In genomic region chr4:133012776-133013265, GRCm38 (mm10) we compare ENCODE assay signal across 8 mouse cellular contexts. TPM values are rescaled to one million over a fixed set of nuclear protein-coding genes. Genes with fewer than 3 reads are reported as not detected.
A peak's percentile ranks its signal among the peaks of the same experiment; 100 is the strongest.
DNase-seq lines count a peak whose midpoint lies in the region; ATAC-seq and TF ChIP-seq lines count a peak whose summit lies in the region.

No protein-coding gene starts in this region.

- no peak for TF ChIP-seq CTCF in lung, adult 2 months (IDR thresholded peaks at IDR 0.05; ENCODE audit: insufficient read depth, low read length)
- TF ChIP-seq CTCF in hindbrain, postnatal 0 days (IDR thresholded peaks at IDR 0.05; ENCODE audit: low read depth): no peak

- under 1% methylated on average over 17 of the region's 17 CpGs for WGBS in lung, adult 2 months
- 0% methylated on average over 16 of the region's 17 CpGs for WGBS in forebrain, embryonic 13.5 days
- WGBS in hindbrain, postnatal 0 days: under 1% methylated on average over 15 of the region's 17 CpGs
- WGBS in liver, embryonic 16.5 days (ENCODE audit: insufficient replicate concordance): 2% methylated on average over 15 of the region's 17 CpGs
- under 1% methylated on average over 17 of the region's 17 CpGs for WGBS in stomach, embryonic 16.5 days

- no peak for TF ChIP-seq POLR2A in lung, adult 2 months (IDR thresholded peaks at IDR 0.05; ENCODE audit: borderline replicate concordance, extremely low read depth, low read depth, low read length)

- peak overlapping the region; percentile 73 for H3K4me3 ChIP-seq in lung, adult 2 months (replicated peaks; ENCODE audit: extremely low read depth, low read depth, low read length)
- H3K4me3 ChIP-seq in forebrain, embryonic 13.5 days: peak overlapping the region; percentile 88
- H3K4me3 ChIP-seq in hindbrain, postnatal 0 days (ENCODE audit: low read length): peak overlapping the region; percentile 93
- peak overlapping the region; percentile 76 for H3K4me3 ChIP-seq in liver, embryonic 16.5 days (ENCODE audit: low read depth, low read length)
- peak overlapping the region; percentile 96 for H3K4me3 ChIP-seq in stomach, embryonic 16.5 days (replicated peaks; ENCODE audit: low read length)

- H3K4me2 ChIP-seq in forebrain, embryonic 13.5 days: peak overlapping the region; percentile 94
- peak overlapping the region; percentile 98 for H3K4me2 ChIP-seq in hindbrain, postnatal 0 days (ENCODE audit: low read depth, low read length)
- H3K4me2 ChIP-seq in liver, embryonic 16.5 days (ENCODE audit: low read depth, low read length): peak overlapping the region; percentile 85
- peak overlapping the region; percentile 92 for H3K4me2 ChIP-seq in stomach, embryonic 16.5 days (ENCODE audit: low read depth, low read length)

- peak overlapping the region; percentile 97 for H3K27ac ChIP-seq in forebrain, embryonic 13.5 days
- peak overlapping the region; percentile 97 for H3K27ac ChIP-seq in hindbrain, postnatal 0 days
- H3K27ac ChIP-seq in liver, embryonic 16.5 days (ENCODE audit: low read length): peak overlapping the region; percentile 39; the same call in 1 of the 2 replicates
- peak overlapping the region; percentile 96 for H3K27ac ChIP-seq in stomach, embryonic 16.5 days (ENCODE audit: low read length)

- peaks cover 20% of the 10 kb centered on the region for H3K27me3 ChIP-seq in forebrain, embryonic 13.5 days
- H3K27me3 ChIP-seq in hindbrain, postnatal 0 days (ENCODE audit: insufficient read depth, low read length): 0 out of 2 replicates have a peak, but pooled peaks cover 5% of the 10 kb centered on the region
- H3K27me3 ChIP-seq in liver, embryonic 16.5 days (ENCODE audit: control insufficient read depth, insufficient read depth, low read depth, low read length): peaks cover 44% of the 10 kb centered on the region
- 0 out of 2 replicates have a peak, but pooled peaks cover 3% of the 10 kb centered on the region for H3K27me3 ChIP-seq in stomach, embryonic 16.5 days (ENCODE audit: control insufficient read depth, insufficient read depth, low read length)

- H3K9me3 ChIP-seq in forebrain, embryonic 13.5 days (replicated peaks): no peaks in the 10 kb centered on the region
- no peaks in the 10 kb centered on the region for H3K9me3 ChIP-seq in hindbrain, postnatal 0 days (ENCODE audit: low read length)
- H3K9me3 ChIP-seq in liver, embryonic 16.5 days (replicated peaks; ENCODE audit: control insufficient read depth, low read length): no peaks in the 10 kb centered on the region
- no peaks in the 10 kb centered on the region for H3K9me3 ChIP-seq in stomach, embryonic 16.5 days (replicated peaks; ENCODE audit: control insufficient read depth, low read length)

- peaks cover 27% of the 10 kb centered on the region for H3K4me1 ChIP-seq in lung, adult 2 months (ENCODE audit: control insufficient read depth, insufficient read depth, low read length)
- peaks cover 65% of the 10 kb centered on the region for H3K4me1 ChIP-seq in forebrain, embryonic 13.5 days
- H3K4me1 ChIP-seq in hindbrain, postnatal 0 days (ENCODE audit: insufficient read depth, low read length): peaks cover 33% of the 10 kb centered on the region
- peaks cover 45% of the 10 kb centered on the region for H3K4me1 ChIP-seq in liver, embryonic 16.5 days (ENCODE audit: control insufficient read depth, low read depth, low read length)
- peaks cover 48% of the 10 kb centered on the region for H3K4me1 ChIP-seq in stomach, embryonic 16.5 days (ENCODE audit: control insufficient read depth, insufficient read depth, low read length)

- H3K9ac ChIP-seq in forebrain, embryonic 13.5 days: peak overlapping the region; percentile 99
- peak overlapping the region; percentile 97 for H3K9ac ChIP-seq in hindbrain, postnatal 0 days (replicated peaks; ENCODE audit: low read length)
- peak overlapping the region; percentile 74 for H3K9ac ChIP-seq in liver, embryonic 16.5 days (ENCODE audit: low read depth, low read length)
- H3K9ac ChIP-seq in stomach, embryonic 16.5 days (ENCODE audit: low read length): peak overlapping the region; percentile 99

- H3K36me3 ChIP-seq in forebrain, embryonic 13.5 days (ENCODE audit: poor library complexity, severe bottlenecking): no peaks in the 10 kb centered on the region
- H3K36me3 ChIP-seq in hindbrain, postnatal 0 days (ENCODE audit: insufficient read depth, low read length): no peaks in the 10 kb centered on the region
- no peaks in the 10 kb centered on the region for H3K36me3 ChIP-seq in liver, embryonic 16.5 days (ENCODE audit: control insufficient read depth, insufficient read depth)
- no peaks in the 10 kb centered on the region for H3K36me3 ChIP-seq in stomach, embryonic 16.5 days (ENCODE audit: control insufficient read depth, insufficient read depth, low read length)

- no peak for ATAC-seq in forebrain, embryonic 13.5 days
- ATAC-seq in hindbrain, postnatal 0 days: no peak
- no peak for ATAC-seq in liver, embryonic 16.5 days (ENCODE audit: low read depth)
- no peak for ATAC-seq in stomach, embryonic 16.5 days (ENCODE audit: insufficient read depth, low FRiP score)

- no peak for DNase-seq in lung, adult 2 months
- no peak for DNase-seq in lung, adult 18-20 months
- peak; percentile 50 for DNase-seq in adipocyte (ENCODE audit: low spot score)
- peak; percentile 61 for DNase-seq in hindbrain, postnatal 0 days (ENCODE audit: low spot score)
- no peak for DNase-seq in ovary, adult 18-20 months (ENCODE audit: low spot score)

RNA-seq across cellular contexts. Expression of gene Ahdc1, which starts 1.8 kb away (rescaled TPM):
- polyA plus RNA-seq in lung, adult 2 months (2012; rRNA removed): 25.8 and 28.7 TPM in 2 replicates
- polyA plus RNA-seq in forebrain, embryonic 13.5 days (2015; fragmentation: Nextera tagmentation; extraction: Ambion mirVana): 7.3 and 8.1 TPM in 2 replicates
- total RNA-seq in hindbrain, postnatal 0 days (2014; rRNA removed): 88.2 and 106 TPM in 2 replicates
- 9.7 and 10.8 TPM in 2 replicates for polyA plus RNA-seq in hindbrain, postnatal 0 days (2015; fragmentation: Nextera tagmentation; extraction: Ambion mirVana)
- polyA plus RNA-seq in liver, embryonic 16.5 days (2015; fragmentation: Nextera tagmentation; extraction: Ambion mirVana): 0.70 and 1.6 TPM in 2 replicates
- 4.9 and 7.1 TPM in 2 replicates for polyA plus RNA-seq in stomach, embryonic 16.5 days (2015; fragmentation: Nextera tagmentation; extraction: Ambion mirVana)

RNA-seq across cellular contexts. Expression of gene Fgr, which starts 38.9 kb away (rescaled TPM):
- 10.7 and 19.1 TPM in 2 replicates for polyA plus RNA-seq in lung, adult 2 months (2012; rRNA removed)
- not detected in 2 replicates for polyA plus RNA-seq in forebrain, embryonic 13.5 days (2015; fragmentation: Nextera tagmentation; extraction: Ambion mirVana)
- 0.07 and 0.73 TPM in 2 replicates for total RNA-seq in hindbrain, postnatal 0 days (2014; rRNA removed)
- polyA plus RNA-seq in hindbrain, postnatal 0 days (2015; fragmentation: Nextera tagmentation; extraction: Ambion mirVana): 0.19 and 0.39 TPM in 2 replicates
- polyA plus RNA-seq in liver, embryonic 16.5 days (2015; fragmentation: Nextera tagmentation; extraction: Ambion mirVana): 2.4 and 3.2 TPM in 2 replicates
- 1.2 and 1.8 TPM in 2 replicates for polyA plus RNA-seq in stomach, embryonic 16.5 days (2015; fragmentation: Nextera tagmentation; extraction: Ambion mirVana)

Comparison
In these comparisons a context has a peak if more than half of its experiments do, and no peak if none do; other contexts are left out.
1. DNase-seq: peak in adipocyte (single experiment) and hindbrain, postnatal 0 days (single experiment); none in lung, adult 2 months (single experiment), lung, adult 18-20 months (0 of 2) and ovary, adult 18-20 months (single experiment).
2. H3K27ac ChIP-seq: peak in every context shown above with its lines; median percentile 97 in forebrain, embryonic 13.5 days; 97 in hindbrain, postnatal 0 days; 96 in stomach, embryonic 16.5 days; 39 in liver, embryonic 16.5 days.
3. Peak in every context shown above with its lines, with median percentiles within 50 percentile points of each other: H3K4me3 ChIP-seq, H3K4me2 ChIP-seq and H3K9ac ChIP-seq.